ENCODE assay signal across 8 mouse cellular contexts in genomic region chr3:17798399-17798798, GRCm38 (mm10).
DNase-seq lines count a peak whose midpoint lies in the region; TF ChIP-seq lines count a peak whose summit lies in the region.

No protein-coding gene starts in this region.

- WGBS in embryonic facial prominence, embryonic 10.5 days = 5% methylated on average over 12 of the region's 12 CpGs

- H3K4me3 ChIP-seq in gastrocnemius, adult 2 months = no peak overlapping the region
- no peak overlapping the region for H3K4me3 ChIP-seq in embryonic facial prominence, embryonic 10.5 days

- peaks cover 49% of the 10 kb centered on the region for H3K27me3 ChIP-seq in embryonic facial prominence, embryonic 10.5 days (replicated peaks; ENCODE audit: low read depth, poor library complexity, severe bottlenecking)

- no peaks in the 10 kb centered on the region for H3K9me3 ChIP-seq in embryonic facial prominence, embryonic 10.5 days

- DNase-seq in gastrocnemius, adult 2 months = no peak
- no peak for DNase-seq in gastrocnemius, adult 18-20 months (ENCODE audit: low spot score)
- peak; percentile 59 for DNase-seq in NIH3T3 (ENCODE audit: low read depth)
- peak; percentile 76 for DNase-seq in embryonic facial prominence, embryonic 10.5 days (ENCODE audit: low spot score)
- DNase-seq in kidney, postnatal 25 days = peak; percentile 32 to 50
- DNase-seq in neural tube, embryonic 10.5 days (ENCODE audit: extremely low spot score, low spot score) = peak; percentile 67
- no peak for DNase-seq in thymus, postnatal 36 days
- DNase-seq in heart, postnatal 25 days (ENCODE audit: low spot score) = no peak

- peak; percentile 23; the same call in 1 of the 2 replicates for TF ChIP-seq CTCF in gastrocnemius, adult 2 months (IDR thresholded peaks at IDR 0.05)

- intact Hi-C loops in gastrocnemius, adult 2 months (cut with DNase I) = no loop called here
- intact Hi-C loops in heart, postnatal 25 days (cut with DNase I) = no loop called here

- H3K4me1 ChIP-seq in embryonic facial prominence, embryonic 10.5 days = peaks cover 11% of the 10 kb centered on the region; the same call in 1 of the 2 replicates

- no peaks in the 10 kb centered on the region for H3K36me3 ChIP-seq in embryonic facial prominence, embryonic 10.5 days (replicated peaks)

- H3K27ac ChIP-seq in gastrocnemius, adult 2 months = no peak overlapping the region
- H3K27ac ChIP-seq in embryonic facial prominence, embryonic 10.5 days (replicated peaks) = no peak overlapping the region

Comparison
In these comparisons a context has a peak if more than half of its experiments do, and no peak if none do; other contexts are left out.
1. DNase-seq: peak in NIH3T3 (single experiment), embryonic facial prominence, embryonic 10.5 days (single experiment), kidney, postnatal 25 days (2 of 2) and neural tube, embryonic 10.5 days (single experiment); none in gastrocnemius, adult 2 months (single experiment), gastrocnemius, adult 18-20 months (single experiment), thymus, postnatal 36 days (0 of 2) and heart, postnatal 25 days (single experiment).